Mouse (Mus musculus) embryonic facial prominence, embryonic 13.5 days (tissue): ENCODE measurements around the gene Zbtb16. TPM values are rescaled to one million over a fixed set of nuclear protein-coding genes. Genes with fewer than 3 reads are reported as not detected.
A peak's percentile ranks its signal among the peaks of the same experiment; 100 is the strongest.

Source experiments
- ATAC-seq: fragments of 200-750 bp; cut with Nextera tagmentation; 2 replicates; pipeline ENCODE4 v1.8.0; 2017; ENCODE audit warnings: low read depth; ENCODE audit not compliant: insufficient number of reproducible peaks, insufficient read depth, low FRiP score, low TSS enrichment
- H3K27ac ChIP-seq: fragments of 300-500 bp; sonication (generic); 2 replicates; pipeline ENCODE4 v1.5.1; 2015; ENCODE audit warnings: moderate library complexity, mild to moderate bottlenecking, inconsistent platforms
- H3K27me3 ChIP-seq: fragments of 300-500 bp; sonication (generic); 2 replicates; pipeline ENCODE4 v1.6.1; 2015; ENCODE audit warnings: mild to moderate bottlenecking, inconsistent platforms
- H3K36me3 ChIP-seq: fragments of 300-500 bp; sonication (generic); 2 replicates; pipeline ENCODE4 v1.6.1; 2015; ENCODE audit warnings: mild to moderate bottlenecking, inconsistent platforms
- H3K4me1 ChIP-seq: fragments of 300-500 bp; sonication (generic); 2 replicates; pipeline ENCODE4 v1.6.1; 2015; ENCODE audit warnings: inconsistent platforms
- H3K4me2 ChIP-seq: fragments of 300-500 bp; sonication (generic); 2 replicates; pipeline ENCODE4 v1.6.1; 2015; ENCODE audit warnings: moderate library complexity, mild to moderate bottlenecking, inconsistent platforms
- H3K4me3 ChIP-seq: fragments of 300-500 bp; sonication (generic); 2 replicates; pipeline ENCODE4 v1.5.1; 2015; ENCODE audit warnings: mild to moderate bottlenecking, inconsistent platforms
- H3K9ac ChIP-seq: fragments of 300-500 bp; sonication (generic); 2 replicates; pipeline ENCODE4 v1.6.1; 2015; ENCODE audit warnings: mild to moderate bottlenecking, inconsistent platforms
- H3K9me3 ChIP-seq: fragments of 300-500 bp; sonication (generic); 2 replicates; pipeline ENCODE4 v1.6.1; 2016; ENCODE audit warnings: inconsistent platforms
- WGBS: fragments of 180-500 bp; shearing (Covaris S2); methylation state at CpG from one replicate; pipeline ENCODE4 v1.1.7; 2015; ENCODE audit warnings: mixed read lengths; 5-methylcytosine and 5-hydroxymethylcytosine counted together
- polyA plus RNA-seq: library from polyadenylated mRNA; unstranded; fragments of >200 nt; fragmentation: Nextera tagmentation; extraction: Ambion mirVana; gene quantifications from 2 replicates; pipeline ENCODE4 v1.2.1, GENCODE M21; 2015

Zbtb16 gene
- polyA plus RNA-seq, 1 experiment from 2014 or later, result 2.2 TPM

- Histone ChIP-seq H3K4me3 (no peak overlapping the region), H3K9me3 (no peaks in the 10 kb centered on the region), H3K27me3 (peaks cover 7% of the 10 kb centered on the region), H3K4me2 (no peak overlapping the region), H3K4me1 (peaks cover 12% of the 10 kb centered on the region), H3K9ac (no peak overlapping the region), H3K36me3 (no peaks in the 10 kb centered on the region), H3K27ac (no peak overlapping the region)
- 59% methylated on average over 15 of the region's 15 CpGs for WGBS
- ATAC-seq, result no peak
These were observed 53.5 kb downstream of the Zbtb16 start for GRCm38 (mm10) chr9:48782284-48783060.

- Histone ChIP-seq H3K36me3 (no peaks in the 10 kb centered on the region), H3K4me3 (no peak overlapping the region), H3K9ac (no peak overlapping the region), H3K4me1 (0 out of 2 replicates have a peak, but pooled peaks cover 2% of the 10 kb centered on the region), H3K9me3 (no peaks in the 10 kb centered on the region), H3K27me3 (peaks cover 4% of the 10 kb centered on the region), H3K27ac (no peak overlapping the region), H3K4me2 (no peak overlapping the region)
- no peak for ATAC-seq
- 88% methylated on average over 7 of the region's 7 CpGs for WGBS
These were observed 59.8 kb downstream of the Zbtb16 start for GRCm38 (mm10) chr9:48776268-48776667.

- H3K36me3 ChIP-seq, result no peaks in the 10 kb centered on the region
- H3K4me3 ChIP-seq, result no peak overlapping the region
- no peak overlapping the region for H3K9ac ChIP-seq
- H3K27me3 ChIP-seq, result peaks cover 4% of the 10 kb centered on the region
- no peaks in the 10 kb centered on the region for H3K9me3 ChIP-seq
- no peak for ATAC-seq
- H3K4me2 ChIP-seq, result no peak overlapping the region
- 60% methylated on average over 2 of the region's 2 CpGs for WGBS
- H3K27ac ChIP-seq, result no peak overlapping the region
- 0 out of 2 replicates have a peak, but pooled peaks cover 3% of the 10 kb centered on the region for H3K4me1 ChIP-seq
These were observed 60.5 kb downstream of the Zbtb16 start for GRCm38 (mm10) chr9:48775561-48775960.

- H3K27ac ChIP-seq, result no peak overlapping the region
- H3K9me3 ChIP-seq, result no peaks in the 10 kb centered on the region
- 84% methylated on average over 8 of the region's 8 CpGs for WGBS
- no peaks in the 10 kb centered on the region for H3K36me3 ChIP-seq
- no peaks in the 10 kb centered on the region; the same call in 1 of the 2 replicates for H3K27me3 ChIP-seq
- H3K4me3 ChIP-seq, result no peak overlapping the region
- H3K4me2 ChIP-seq, result no peak overlapping the region
- no peak for ATAC-seq
- no peak overlapping the region for H3K9ac ChIP-seq
- peaks cover 7% of the 10 kb centered on the region; the same call in 1 of the 2 replicates for H3K4me1 ChIP-seq
These were observed 62.3 kb downstream of the Zbtb16 start for GRCm38 (mm10) chr9:48773710-48774109.

- no peak for ATAC-seq
- H3K36me3 ChIP-seq, result no peaks in the 10 kb centered on the region
- H3K27ac ChIP-seq, result no peak overlapping the region
- no peak overlapping the region for H3K4me3 ChIP-seq
- H3K27me3 ChIP-seq, result no peaks in the 10 kb centered on the region
- no peaks in the 10 kb centered on the region for H3K9me3 ChIP-seq
- no peak overlapping the region for H3K9ac ChIP-seq
- 67% methylated on average over 6 of the region's 6 CpGs for WGBS
- peaks cover 11% of the 10 kb centered on the region; the same call in 1 of the 2 replicates for H3K4me1 ChIP-seq
- no peak overlapping the region for H3K4me2 ChIP-seq
These were observed 62.9 kb downstream of the Zbtb16 start for GRCm38 (mm10) chr9:48773130-48773529.

- Histone ChIP-seq H3K27ac (no peak overlapping the region), H3K9me3 (no peaks in the 10 kb centered on the region), H3K36me3 (no peaks in the 10 kb centered on the region), H3K9ac (no peak overlapping the region), H3K4me2 (no peak overlapping the region), H3K4me1 (peaks cover 13% of the 10 kb centered on the region; the same call in 1 of the 2 replicates), H3K4me3 (no peak overlapping the region), H3K27me3 (no peaks in the 10 kb centered on the region)
- ATAC-seq, result no peak
- 90% methylated on average over 6 of the region's 6 CpGs for WGBS
These were observed 64.5 kb downstream of the Zbtb16 start for GRCm38 (mm10) chr9:48771504-48771903.

GRCm38 (mm10) chr9:48768965-48769364 lies 67.1 kb downstream of the Zbtb16 start:
- Histone ChIP-seq H3K27me3 (no peaks in the 10 kb centered on the region), H3K9ac (no peak overlapping the region), H3K36me3 (no peaks in the 10 kb centered on the region), H3K4me2 (no peak overlapping the region), H3K4me3 (no peak overlapping the region), H3K27ac (no peak overlapping the region), H3K4me1 (peaks cover 19% of the 10 kb centered on the region), H3K9me3 (no peaks in the 10 kb centered on the region)
- no peak for ATAC-seq
- WGBS, result 73% methylated on average over 4 of the region's 4 CpGs

GRCm38 (mm10) chr9:48767666-48768432 lies 68.2 kb downstream of the Zbtb16 start:
- H3K4me1 ChIP-seq, result peaks cover 19% of the 10 kb centered on the region
- no peaks in the 10 kb centered on the region for H3K36me3 ChIP-seq
- no peak for ATAC-seq
- 78% methylated on average over 20 of the region's 20 CpGs for WGBS
- H3K9me3 ChIP-seq, result no peaks in the 10 kb centered on the region
- no peak overlapping the region for H3K27ac ChIP-seq
- H3K4me3 ChIP-seq, result no peak overlapping the region
- no peaks in the 10 kb centered on the region for H3K27me3 ChIP-seq
- H3K4me2 ChIP-seq, result no peak overlapping the region
- H3K9ac ChIP-seq, result no peak overlapping the region

GRCm38 (mm10) chr9:48765927-48766326 lies 70.1 kb downstream of the Zbtb16 start:
- Histone ChIP-seq H3K4me1 (peaks cover 29% of the 10 kb centered on the region), H3K4me3 (no peak overlapping the region), H3K4me2 (no peak overlapping the region), H3K27me3 (no peaks in the 10 kb centered on the region), H3K27ac (no peak overlapping the region), H3K9me3 (no peaks in the 10 kb centered on the region), H3K36me3 (no peaks in the 10 kb centered on the region), H3K9ac (no peak overlapping the region)
- no peak for ATAC-seq

- Histone ChIP-seq H3K27ac (no peak overlapping the region), H3K4me2 (no peak overlapping the region), H3K4me3 (no peak overlapping the region), H3K36me3 (no peaks in the 10 kb centered on the region), H3K27me3 (no peaks in the 10 kb centered on the region), H3K4me1 (peaks cover 42% of the 10 kb centered on the region), H3K9me3 (no peaks in the 10 kb centered on the region), H3K9ac (no peak overlapping the region)
- WGBS, result 85% methylated on average over 5 of the region's 5 CpGs
- ATAC-seq, result no peak
These were observed 71.7 kb downstream of the Zbtb16 start for GRCm38 (mm10) chr9:48764311-48764710.

- ATAC-seq, result no peak
- Histone ChIP-seq H3K9me3 (no peaks in the 10 kb centered on the region), H3K4me1 (peaks cover 33% of the 10 kb centered on the region), H3K4me3 (no peak overlapping the region), H3K27ac (no peak overlapping the region), H3K9ac (0 out of 2 replicates have a peak overlapping the region, but pooled peaks have one; percentile 1), H3K27me3 (no peaks in the 10 kb centered on the region; the same call in 1 of the 2 replicates), H3K36me3 (no peaks in the 10 kb centered on the region), H3K4me2 (no peak overlapping the region)
- WGBS, result 89% methylated on average over 14 of the region's 14 CpGs
These were observed 74.0 kb downstream of the Zbtb16 start for GRCm38 (mm10) chr9:48761732-48762637.
